Mouse (Mus musculus): ENCODE results near the gene Usp40. TPM values are rescaled to one million over a fixed set of nuclear protein-coding genes. Genes with fewer than 3 reads are reported as not detected.
"Not testable (repeated sequence)": the region's sequence is repeated elsewhere in the genome, so short reads cannot be mapped to it uniquely, and the experiment has no call there.

Usp40 gene
- 13.9 and 27.2 TPM in 2 replicates for total RNA-seq (2014; fragmentation: Nextera tagmentation)
- total RNA-seq (2017), result 10.6 and 10.7 TPM in 2 replicates

- peak; percentile 86 for ATAC-seq (replicated peaks; ENCODE audit: poor library complexity, severe bottlenecking)
Measured at GRCm38 (mm10) chr1:88008211-88008697, at the start of gene Usp40. TSS of gene Usp40 (minus strand) at chr1:88008551.

- no peak for ATAC-seq (replicated peaks; ENCODE audit: poor library complexity, severe bottlenecking)
Measured at GRCm38 (mm10) chr1:88055088-88055487, 46.7 kb upstream of the Usp40 start, which contains the start of gene Ugt1a10. TSS of gene Ugt1a10 (plus strand) at chr1:88055388.

GRCm38 (mm10) chr1:88047408-88047807, 39.1 kb upstream of the Usp40 start:
- peak; percentile 58 for ATAC-seq (replicated peaks; ENCODE audit: poor library complexity, severe bottlenecking)

- ATAC-seq (replicated peaks; ENCODE audit: poor library complexity, severe bottlenecking), result not testable (repeated sequence)
Measured at GRCm38 (mm10) chr1:88044832-88045437, 36.6 kb upstream of the Usp40 start.

- peak; percentile 69 for ATAC-seq (replicated peaks; ENCODE audit: poor library complexity, severe bottlenecking)
Measured at GRCm38 (mm10) chr1:88043044-88043443, 34.7 kb upstream of the Usp40 start.

GRCm38 (mm10) chr1:88025244-88025643, 16.9 kb upstream of the Usp40 start:
- not testable (repeated sequence) for ATAC-seq (replicated peaks; ENCODE audit: poor library complexity, severe bottlenecking)

GRCm38 (mm10) chr1:88015371-88015770, 7.0 kb upstream of the Usp40 start:
- no peak for ATAC-seq (replicated peaks; ENCODE audit: poor library complexity, severe bottlenecking)

GRCm38 (mm10) chr1:88014671-88015070, 6.3 kb upstream of the Usp40 start:
- ATAC-seq (replicated peaks; ENCODE audit: poor library complexity, severe bottlenecking), result no peak

- no peak for ATAC-seq (replicated peaks; ENCODE audit: poor library complexity, severe bottlenecking)
Measured at GRCm38 (mm10) chr1:88014194-88014593, 5.8 kb upstream of the Usp40 start.

GRCm38 (mm10) chr1:88013726-88014125, 5.4 kb upstream of the Usp40 start:
- ATAC-seq (replicated peaks; ENCODE audit: poor library complexity, severe bottlenecking), result no peak

GRCm38 (mm10) chr1:88009521-88009920, 1.2 kb upstream of the Usp40 start:
- no peak for ATAC-seq (replicated peaks; ENCODE audit: poor library complexity, severe bottlenecking)

- no peak for ATAC-seq (replicated peaks; ENCODE audit: poor library complexity, severe bottlenecking)
Measured at GRCm38 (mm10) chr1:88008735-88009134, 384 bp upstream of the Usp40 start.

- no peak for ATAC-seq (replicated peaks; ENCODE audit: poor library complexity, severe bottlenecking)
Measured at GRCm38 (mm10) chr1:88007692-88008210, 600 bp downstream of the Usp40 start.

GRCm38 (mm10) chr1:87992716-87993115, 15.6 kb downstream of the Usp40 start:
- ATAC-seq (replicated peaks; ENCODE audit: poor library complexity, severe bottlenecking), result no peak

- no peak for ATAC-seq (replicated peaks; ENCODE audit: poor library complexity, severe bottlenecking)
Measured at GRCm38 (mm10) chr1:87982291-87982690, 26.1 kb downstream of the Usp40 start.

- ATAC-seq (replicated peaks; ENCODE audit: poor library complexity, severe bottlenecking), result no peak
Measured at GRCm38 (mm10) chr1:87970381-87970780, 38.0 kb downstream of the Usp40 start.

GRCm38 (mm10) chr1:87961459-87962167, 46.7 kb downstream of the Usp40 start:
- ATAC-seq (replicated peaks; ENCODE audit: poor library complexity, severe bottlenecking), result peak; percentile 62

GRCm38 (mm10) chr1:87960752-87961151, 47.6 kb downstream of the Usp40 start:
- no peak for ATAC-seq (replicated peaks; ENCODE audit: poor library complexity, severe bottlenecking)

GRCm38 (mm10) chr1:87959998-87960431, 48.3 kb downstream of the Usp40 start:
- peak; percentile 85 for ATAC-seq (replicated peaks; ENCODE audit: poor library complexity, severe bottlenecking)

GRCm38 (mm10) chr1:87959532-87959931, 48.8 kb downstream of the Usp40 start:
- ATAC-seq (replicated peaks; ENCODE audit: poor library complexity, severe bottlenecking), result no peak

GRCm38 (mm10) chr1:87958931-87959330, 49.4 kb downstream of the Usp40 start:
- ATAC-seq (replicated peaks; ENCODE audit: poor library complexity, severe bottlenecking), result no peak

Data from granulocyte monocyte progenitor cell, adult 5-6 weeks (primary cell).